Mouse (Mus musculus): ENCODE results near the gene Rln1. TPM values are rescaled to one million over a fixed set of nuclear protein-coding genes. Genes with fewer than 3 reads are reported as not detected.

Gene Rln1
- polyA plus RNA-seq, 1 experiment from 2014 or later, result 0.31 TPM

GRCm38 (mm10) chr19:29323416-29324049 lies 10.9 kb downstream of the Rln1 start:
- H3K4me3 ChIP-seq (replicated peaks), result no peak overlapping the region
- no peak overlapping the region for H3K4me2 ChIP-seq
- WGBS, result 76% methylated on average over 8 of the region's 8 CpGs
- H3K36me3 ChIP-seq, result no peaks in the 10 kb centered on the region
- H3K4me1 ChIP-seq, result peaks cover 8% of the 10 kb centered on the region; the same call in 1 of the 2 replicates
- no peak for ATAC-seq (replicated peaks; ENCODE audit: low FRiP score)
- H3K9ac ChIP-seq, result no peak overlapping the region
- no peaks in the 10 kb centered on the region for H3K9me3 ChIP-seq (replicated peaks)
- 0 out of 2 replicates have a peak, but pooled peaks cover 2% of the 10 kb centered on the region for H3K27me3 ChIP-seq
- no peak overlapping the region for H3K27ac ChIP-seq

- no peak for ATAC-seq (replicated peaks; ENCODE audit: low FRiP score)
- H3K27me3 ChIP-seq, result no peaks in the 10 kb centered on the region
- H3K27ac ChIP-seq, result no peak overlapping the region
- H3K4me3 ChIP-seq (replicated peaks), result no peak overlapping the region
- 80% methylated on average over 7 of the region's 7 CpGs for WGBS
- H3K4me2 ChIP-seq, result no peak overlapping the region
- no peaks in the 10 kb centered on the region for H3K4me1 ChIP-seq
- H3K36me3 ChIP-seq, result peaks cover 37% of the 10 kb centered on the region
- H3K9me3 ChIP-seq (replicated peaks), result 0 out of 2 replicates have a peak, but pooled peaks cover 4% of the 10 kb centered on the region
- no peak overlapping the region for H3K9ac ChIP-seq
Observed at GRCm38 (mm10) chr19:29312661-29313060, 21.8 kb downstream of the Rln1 start.

- no peak for ATAC-seq (replicated peaks; ENCODE audit: low FRiP score)
- 0 out of 2 replicates have a peak, but pooled peaks cover 4% of the 10 kb centered on the region for H3K9me3 ChIP-seq (replicated peaks)
- H3K27ac ChIP-seq, result no peak overlapping the region
- no peaks in the 10 kb centered on the region for H3K4me1 ChIP-seq
- H3K4me3 ChIP-seq (replicated peaks), result no peak overlapping the region
- peaks cover 37% of the 10 kb centered on the region for H3K36me3 ChIP-seq
- no peak overlapping the region for H3K4me2 ChIP-seq
- no peaks in the 10 kb centered on the region for H3K27me3 ChIP-seq
- no peak overlapping the region for H3K9ac ChIP-seq
- 79% methylated on average over 8 of the region's 8 CpGs for WGBS
Observed at GRCm38 (mm10) chr19:29311791-29312190, 22.7 kb downstream of the Rln1 start.

- Histone ChIP-seq H3K4me2 (no peak overlapping the region), H3K4me3 (replicated peaks) (no peak overlapping the region), H3K9ac (no peak overlapping the region), H3K27me3 (no peaks in the 10 kb centered on the region), H3K36me3 (peaks cover 42% of the 10 kb centered on the region), H3K27ac (no peak overlapping the region), H3K4me1 (no peaks in the 10 kb centered on the region), H3K9me3 (replicated peaks) (no peaks in the 10 kb centered on the region)
- ATAC-seq (replicated peaks; ENCODE audit: low FRiP score), result no peak
Observed at GRCm38 (mm10) chr19:29308832-29309231, 25.6 kb downstream of the Rln1 start.

GRCm38 (mm10) chr19:29302119-29302518 lies 32.4 kb downstream of the Rln1 start:
- no peaks in the 10 kb centered on the region for H3K27me3 ChIP-seq
- no peak overlapping the region for H3K27ac ChIP-seq
- ATAC-seq (replicated peaks; ENCODE audit: low FRiP score), result no peak
- no peaks in the 10 kb centered on the region for H3K4me1 ChIP-seq
- no peaks in the 10 kb centered on the region for H3K9me3 ChIP-seq (replicated peaks)
- 91% methylated on average over 2 of the region's 2 CpGs for WGBS
- H3K36me3 ChIP-seq, result peaks cover 54% of the 10 kb centered on the region
- H3K4me3 ChIP-seq (replicated peaks), result no peak overlapping the region
- no peak overlapping the region for H3K9ac ChIP-seq
- no peak overlapping the region for H3K4me2 ChIP-seq

GRCm38 (mm10) chr19:29300919-29301318 lies 33.6 kb downstream of the Rln1 start:
- no peak overlapping the region for H3K27ac ChIP-seq
- H3K9me3 ChIP-seq (replicated peaks), result no peaks in the 10 kb centered on the region
- H3K4me3 ChIP-seq (replicated peaks), result no peak overlapping the region
- H3K36me3 ChIP-seq, result peaks cover 50% of the 10 kb centered on the region
- no peaks in the 10 kb centered on the region for H3K27me3 ChIP-seq
- H3K4me1 ChIP-seq, result no peaks in the 10 kb centered on the region
- WGBS, result 93% methylated on average over 13 of the region's 13 CpGs
- no peak for ATAC-seq (replicated peaks; ENCODE audit: low FRiP score)
- no peak overlapping the region for H3K4me2 ChIP-seq
- H3K9ac ChIP-seq, result no peak overlapping the region

- no peaks in the 10 kb centered on the region for H3K27me3 ChIP-seq
- no peak overlapping the region for H3K4me3 ChIP-seq (replicated peaks)
- ATAC-seq (replicated peaks; ENCODE audit: low FRiP score), result no peak
- H3K9ac ChIP-seq, result no peak overlapping the region
- H3K27ac ChIP-seq, result no peak overlapping the region
- 91% methylated on average over 1 of the region's 1 CpGs for WGBS
- H3K4me1 ChIP-seq, result no peaks in the 10 kb centered on the region
- no peaks in the 10 kb centered on the region for H3K9me3 ChIP-seq (replicated peaks)
- peaks cover 47% of the 10 kb centered on the region for H3K36me3 ChIP-seq
- no peak overlapping the region for H3K4me2 ChIP-seq
Observed at GRCm38 (mm10) chr19:29297366-29297765, 37.1 kb downstream of the Rln1 start.

GRCm38 (mm10) chr19:29296166-29296565 lies 38.3 kb downstream of the Rln1 start:
- peaks cover 53% of the 10 kb centered on the region for H3K36me3 ChIP-seq
- ATAC-seq (replicated peaks; ENCODE audit: low FRiP score), result no peak
- no peak overlapping the region for H3K4me3 ChIP-seq (replicated peaks)
- H3K27ac ChIP-seq, result no peak overlapping the region
- no peaks in the 10 kb centered on the region for H3K4me1 ChIP-seq
- H3K4me2 ChIP-seq, result no peak overlapping the region
- no peaks in the 10 kb centered on the region for H3K27me3 ChIP-seq
- H3K9ac ChIP-seq, result no peak overlapping the region
- H3K9me3 ChIP-seq (replicated peaks), result no peaks in the 10 kb centered on the region

- Histone ChIP-seq H3K27me3 (no peaks in the 10 kb centered on the region), H3K4me2 (no peak overlapping the region), H3K4me3 (replicated peaks) (no peak overlapping the region), H3K9ac (no peak overlapping the region), H3K27ac (no peak overlapping the region), H3K36me3 (peaks cover 44% of the 10 kb centered on the region), H3K4me1 (no peaks in the 10 kb centered on the region), H3K9me3 (replicated peaks) (no peaks in the 10 kb centered on the region)
- ATAC-seq (replicated peaks; ENCODE audit: low FRiP score), result no peak
- 38% methylated on average over 2 of the region's 2 CpGs for WGBS
Observed at GRCm38 (mm10) chr19:29294756-29295155, 39.7 kb downstream of the Rln1 start.

- H3K27me3 ChIP-seq, result no peaks in the 10 kb centered on the region
- H3K9ac ChIP-seq, result no peak overlapping the region
- no peak for ATAC-seq (replicated peaks; ENCODE audit: low FRiP score)
- 48% methylated on average over 4 of the region's 4 CpGs for whole genome bisulfite sequencing
- peaks cover 39% of the 10 kb centered on the region for H3K36me3 ChIP-seq
- no peak overlapping the region for H3K4me2 ChIP-seq
- H3K9me3 ChIP-seq (replicated peaks), result no peaks in the 10 kb centered on the region
- no peaks in the 10 kb centered on the region for H3K4me1 ChIP-seq
- H3K27ac ChIP-seq, result no peak overlapping the region
- H3K4me3 ChIP-seq (replicated peaks), result no peak overlapping the region
Observed at GRCm38 (mm10) chr19:29292546-29292945, 41.9 kb downstream of the Rln1 start.

- no peaks in the 10 kb centered on the region for H3K27me3 ChIP-seq
- no peak for ATAC-seq (replicated peaks; ENCODE audit: low FRiP score)
- H3K9me3 ChIP-seq (replicated peaks), result no peaks in the 10 kb centered on the region
- no peak overlapping the region for H3K4me3 ChIP-seq (replicated peaks)
- 67% methylated on average over 14 of the region's 14 CpGs for WGBS
- H3K9ac ChIP-seq, result no peak overlapping the region
- H3K4me2 ChIP-seq, result no peak overlapping the region
- peaks cover 38% of the 10 kb centered on the region for H3K36me3 ChIP-seq
- H3K27ac ChIP-seq, result no peak overlapping the region
- no peaks in the 10 kb centered on the region for H3K4me1 ChIP-seq
Observed at GRCm38 (mm10) chr19:29291532-29291931, 42.9 kb downstream of the Rln1 start.

- Histone ChIP-seq H3K9ac (no peak overlapping the region), H3K9me3 (replicated peaks) (no peaks in the 10 kb centered on the region), H3K4me1 (0 out of 2 replicates have a peak, but pooled peaks cover 6% of the 10 kb centered on the region), H3K4me3 (replicated peaks) (no peak overlapping the region), H3K36me3 (peaks cover 43% of the 10 kb centered on the region), H3K27ac (no peak overlapping the region), H3K4me2 (no peak overlapping the region), H3K27me3 (no peaks in the 10 kb centered on the region)
- no peak for ATAC-seq (replicated peaks; ENCODE audit: low FRiP score)
- WGBS, result 72% methylated on average over 8 of the region's 8 CpGs
Observed at GRCm38 (mm10) chr19:29287863-29288262, 46.6 kb downstream of the Rln1 start.

- no peak overlapping the region for H3K4me2 ChIP-seq
Observed at GRCm38 (mm10) chr19:29285451-29285869, 49.0 kb downstream of the Rln1 start.

More at GRCm38 (mm10) chr19:29285451-29285869, 49.0 kb downstream of the Rln1 start:
- 37% methylated on average over 7 of the region's 7 CpGs for WGBS
- no peak for ATAC-seq (replicated peaks; ENCODE audit: low FRiP score)
- Histone ChIP-seq H3K4me3 (replicated peaks) (no peak overlapping the region), H3K27me3 (no peaks in the 10 kb centered on the region), H3K9me3 (replicated peaks) (no peaks in the 10 kb centered on the region), H3K27ac (no peak overlapping the region), H3K36me3 (peaks cover 30% of the 10 kb centered on the region), H3K9ac (no peak overlapping the region), H3K4me1 (0 out of 2 replicates have a peak, but pooled peaks cover 6% of the 10 kb centered on the region)
